Mouse (Mus musculus) urinary bladder, postnatal 25 days (tissue): ENCODE data around the gene Osbpl8.
A peak's percentile ranks its signal among the peaks of the same experiment; 100 is the strongest.

Source experiments
- DNase-seq: peaks from one replicate; pipeline ENCODE4 v3.0.0; 2022; ENCODE audit warnings: low spot score

Gene Osbpl8

GRCm38 (mm10) chr10:111155065-111155464 lies 9.5 kb upstream of the Osbpl8 start:
- DNase-seq: no peak

- no peak for DNase-seq
These were observed 9.0 kb upstream of the Osbpl8 start for GRCm38 (mm10) chr10:111155571-111155970.

- DNase-seq: no peak
These were observed 8.0 kb upstream of the Osbpl8 start for GRCm38 (mm10) chr10:111156394-111157190.

GRCm38 (mm10) chr10:111157241-111157659 lies 7.3 kb upstream of the Osbpl8 start:
- no peak for DNase-seq

GRCm38 (mm10) chr10:111159789-111160522 lies 4.6 kb upstream of the Osbpl8 start:
- no peak for DNase-seq

GRCm38 (mm10) chr10:111160540-111160939 lies 4.0 kb upstream of the Osbpl8 start:
- DNase-seq: no peak

- DNase-seq: no peak
These were observed 3.2 kb upstream of the Osbpl8 start for GRCm38 (mm10) chr10:111161373-111161772.

- DNase-seq: no peak
These were observed 1.5 kb upstream of the Osbpl8 start for GRCm38 (mm10) chr10:111163025-111163424.

- DNase-seq: no peak
These were observed 831 bp upstream of the Osbpl8 start for GRCm38 (mm10) chr10:111163601-111164240.

- peak; percentile 42 for DNase-seq
These were observed 848 bp downstream of the Osbpl8 start for GRCm38 (mm10) chr10:111165219-111165981.

- no peak for DNase-seq
These were observed 1.7 kb downstream of the Osbpl8 start for GRCm38 (mm10) chr10:111166057-111166841.

- DNase-seq: no peak
These were observed 2.9 kb downstream of the Osbpl8 start for GRCm38 (mm10) chr10:111167444-111167843.

GRCm38 (mm10) chr10:111168305-111168704 lies 3.8 kb downstream of the Osbpl8 start:
- no peak for DNase-seq

GRCm38 (mm10) chr10:111171246-111171934 lies 6.8 kb downstream of the Osbpl8 start:
- DNase-seq: no peak

GRCm38 (mm10) chr10:111173589-111174247 lies 9.2 kb downstream of the Osbpl8 start:
- DNase-seq: no peak

- no peak for DNase-seq
These were observed 12.8 kb downstream of the Osbpl8 start for GRCm38 (mm10) chr10:111177336-111177735.

- no peak for DNase-seq
These were observed 13.5 kb downstream of the Osbpl8 start for GRCm38 (mm10) chr10:111178024-111178423.

- no peak for DNase-seq
These were observed 16.1 kb downstream of the Osbpl8 start for GRCm38 (mm10) chr10:111180633-111181032.

GRCm38 (mm10) chr10:111183634-111184270 lies 19.2 kb downstream of the Osbpl8 start:
- no peak for DNase-seq
